Mouse (Mus musculus): Measurements from ENCODE around the gene Ltbp1. TPM values are rescaled to one million over a fixed set of nuclear protein-coding genes. Genes with fewer than 3 reads are reported as not detected.
A peak's percentile ranks its signal among the peaks of the same experiment; 100 is the strongest.

The Ltbp1 gene
- total RNA-seq, 2 experiments from 2014 or later = 18.7 to 19.0 TPM

- no peak for DNase-seq
Measured at GRCm38 (mm10) chr17:75367486-75368155, 362.3 kb downstream of the Ltbp1 start.

- no peak for DNase-seq
Measured at GRCm38 (mm10) chr17:75368580-75368979, 363.2 kb downstream of the Ltbp1 start.

- peak; percentile 47 for DNase-seq
Measured at GRCm38 (mm10) chr17:75369351-75369750, 364.0 kb downstream of the Ltbp1 start.

- DNase-seq = peak; percentile 38
Measured at GRCm38 (mm10) chr17:75370120-75370519, 364.8 kb downstream of the Ltbp1 start.

GRCm38 (mm10) chr17:75371650-75372049, 366.3 kb downstream of the Ltbp1 start:
- no peak for DNase-seq

GRCm38 (mm10) chr17:75372371-75372770, 367.0 kb downstream of the Ltbp1 start:
- DNase-seq = peak; percentile 82

GRCm38 (mm10) chr17:75374287-75375024, 369.1 kb downstream of the Ltbp1 start:
- no peak for DNase-seq

- peak; percentile 13 for DNase-seq
Measured at GRCm38 (mm10) chr17:75378256-75378871, 373.0 kb downstream of the Ltbp1 start.

- DNase-seq = no peak
Measured at GRCm38 (mm10) chr17:75380167-75380566, 374.8 kb downstream of the Ltbp1 start.

- no peak for DNase-seq
Measured at GRCm38 (mm10) chr17:75388402-75388801, 383.0 kb downstream of the Ltbp1 start.

GRCm38 (mm10) chr17:75390142-75390541, 384.8 kb downstream of the Ltbp1 start:
- no peak for DNase-seq

GRCm38 (mm10) chr17:75391429-75392192, 386.2 kb downstream of the Ltbp1 start:
- DNase-seq = no peak

GRCm38 (mm10) chr17:75406405-75406804, 401.0 kb downstream of the Ltbp1 start:
- DNase-seq = no peak

- DNase-seq = no peak
Measured at GRCm38 (mm10) chr17:75416861-75417260, 411.5 kb downstream of the Ltbp1 start.

GRCm38 (mm10) chr17:75434152-75434551, 428.8 kb downstream of the Ltbp1 start:
- DNase-seq = no peak

GRCm38 (mm10) chr17:75434871-75435270, 429.5 kb downstream of the Ltbp1 start:
- DNase-seq = no peak

- no peak for DNase-seq
Measured at GRCm38 (mm10) chr17:75435599-75435998, 430.2 kb downstream of the Ltbp1 start, which contains the start of gene Rasgrp3. Rasgrp3 (plus strand) TSS chr17:75435896.

GRCm38 (mm10) chr17:75436095-75436494, 430.7 kb downstream of the Ltbp1 start:
- DNase-seq = no peak

- DNase-seq = no peak
Measured at GRCm38 (mm10) chr17:75436819-75437218, 431.5 kb downstream of the Ltbp1 start.

- DNase-seq = no peak
Measured at GRCm38 (mm10) chr17:75437239-75437750, 431.9 kb downstream of the Ltbp1 start.

- DNase-seq = no peak
Measured at GRCm38 (mm10) chr17:75438162-75438561, 432.8 kb downstream of the Ltbp1 start.

- no peak for DNase-seq
Measured at GRCm38 (mm10) chr17:75439062-75439461, 433.7 kb downstream of the Ltbp1 start.
